Mouse (Mus musculus) embryonic facial prominence, embryonic 11.5 days (tissue): Measurements from ENCODE around the gene Ikzf2. TPM values are rescaled to one million over a fixed set of nuclear protein-coding genes. Genes with fewer than 3 reads are reported as not detected.

Experiments used
- polyA plus RNA-seq: library from polyadenylated mRNA; unstranded; fragments of >200 nt; fragmentation: Nextera tagmentation; extraction: Ambion mirVana; gene quantifications from 2 replicates; pipeline ENCODE4 v1.2.1, GENCODE M21; 2014

Gene Ikzf2
- polyA plus RNA-seq, 1 experiment from 2014 or later: 5.3 TPM

Other genes with a start within 250 kb of the Ikzf2 start
- gene Spag16, start 139.7 kb upstream of the Ikzf2 start, polyA plus RNA-seq: 1.9 TPM in 2 replicates